Mouse (Mus musculus) kidney, embryonic 15.5 days (tissue): ENCODE measurements around the gene Prkn. TPM values are rescaled to one million over a fixed set of nuclear protein-coding genes. Genes with fewer than 3 reads are reported as not detected.

Experiments
- ATAC-seq: fragments of 200-750 bp; cut with Nextera tagmentation; replicated peaks from 2 replicates; pipeline ENCODE4 v1.8.0; 2017; ENCODE audit warnings: moderate TSS enrichment; ENCODE audit not compliant: low FRiP score
- H3K27ac ChIP-seq: fragments of 300-500 bp; sonication (generic); 2 replicates; pipeline ENCODE4 v1.5.1; 2015; ENCODE audit warnings: mild to moderate bottlenecking, inconsistent platforms
- H3K27me3 ChIP-seq: fragments of 300-500 bp; sonication (generic); 2 replicates; pipeline ENCODE4 v1.6.1; 2015; ENCODE audit warnings: inconsistent platforms
- H3K36me3 ChIP-seq: fragments of 300-500 bp; sonication (generic); 2 replicates; pipeline ENCODE4 v1.6.1; 2015; ENCODE audit warnings: inconsistent platforms
- H3K4me1 ChIP-seq: fragments of 300-500 bp; sonication (generic); 2 replicates; pipeline ENCODE4 v1.6.1; 2015; ENCODE audit warnings: inconsistent platforms
- H3K4me2 ChIP-seq: fragments of 300-500 bp; sonication (generic); 2 replicates; pipeline ENCODE4 v1.6.1; 2015; ENCODE audit warnings: moderate library complexity, mild to moderate bottlenecking, inconsistent platforms
- H3K4me3 ChIP-seq: fragments of 300-500 bp; sonication (generic); replicated peaks from 2 replicates; pipeline ENCODE4 v1.5.1; 2015; ENCODE audit warnings: mild to moderate bottlenecking, inconsistent platforms
- H3K9ac ChIP-seq: fragments of 300-500 bp; sonication (generic); 2 replicates; pipeline ENCODE4 v1.6.1; 2015; ENCODE audit warnings: mild to moderate bottlenecking, inconsistent platforms
- H3K9me3 ChIP-seq: fragments of 300-500 bp; sonication (generic); replicated peaks from 2 replicates; pipeline ENCODE4 v1.6.1; 2016; ENCODE audit warnings: inconsistent platforms
- WGBS: fragments of 180-500 bp; shearing (Covaris S2); methylation state at CpG from one replicate; pipeline ENCODE4 v1.1.7; 2015; ENCODE audit warnings: mixed read lengths; 5-methylcytosine and 5-hydroxymethylcytosine counted together
- polyA plus RNA-seq: library from polyadenylated mRNA; unstranded; fragments of >200 nt; fragmentation: Nextera tagmentation; extraction: Ambion mirVana; gene quantifications from 2 replicates; pipeline ENCODE4 v1.2.1, GENCODE M21; 2015

Gene Prkn
- polyA plus RNA-seq, 1 experiment from 2014 or later: 1.5 TPM

GRCm38 (mm10) chr17:11887591-11888205 is 1047.5 kb downstream of the Prkn start:
- no peaks in the 10 kb centered on the region for H3K36me3 ChIP-seq
- no peak overlapping the region for H3K4me3 ChIP-seq
- H3K9me3 ChIP-seq: no peaks in the 10 kb centered on the region
- no peak overlapping the region for H3K27ac ChIP-seq
- no peak overlapping the region for H3K4me2 ChIP-seq
- H3K27me3 ChIP-seq: no peaks in the 10 kb centered on the region
- 82% methylated on average over 12 of the region's 12 CpGs for WGBS
- H3K4me1 ChIP-seq: no peaks in the 10 kb centered on the region
- no peak for ATAC-seq
- H3K9ac ChIP-seq: no peak overlapping the region

GRCm38 (mm10) chr17:11888806-11889205 is 1048.6 kb downstream of the Prkn start:
- 83% methylated on average over 5 of the region's 5 CpGs for WGBS
- no peaks in the 10 kb centered on the region for H3K27me3 ChIP-seq

DNA sequence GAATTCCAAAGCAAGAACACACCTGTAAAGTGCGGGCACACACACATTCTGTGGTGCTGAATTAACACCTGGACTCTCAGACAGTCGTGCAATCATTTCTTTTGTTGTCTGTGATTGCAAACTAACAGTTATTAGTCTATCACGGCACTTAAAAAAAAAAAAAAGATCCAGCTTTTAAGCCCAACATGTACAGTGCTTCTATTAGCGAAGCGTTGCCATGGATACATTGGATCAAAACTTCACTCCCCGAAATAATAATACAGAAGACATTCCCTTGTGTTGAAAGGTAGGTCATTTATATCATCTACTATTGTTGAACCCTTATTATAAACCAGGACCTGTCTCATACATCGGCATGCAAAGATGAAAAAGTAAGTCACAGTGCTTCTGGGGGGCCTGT is 1060.1 kb downstream of the Prkn start:
- H3K4me1 ChIP-seq: no peaks in the 10 kb centered on the region
- H3K4me3 ChIP-seq: no peak overlapping the region
- no peak overlapping the region for H3K27ac ChIP-seq
- no peak overlapping the region for H3K4me2 ChIP-seq
- no peak for ATAC-seq
- WGBS: 90% methylated on average over 7 of the region's 7 CpGs
- no peaks in the 10 kb centered on the region for H3K9me3 ChIP-seq
- H3K27me3 ChIP-seq: no peaks in the 10 kb centered on the region; the same call in 1 of the 2 replicates
- H3K9ac ChIP-seq: no peak overlapping the region
- no peaks in the 10 kb centered on the region for H3K36me3 ChIP-seq

More at GRCm38 (mm10) chr17:11888806-11889205, 1048.6 kb downstream of the Prkn start:
- Histone ChIP-seq H3K9me3 (no peaks in the 10 kb centered on the region), H3K9ac (no peak overlapping the region), H3K4me1 (no peaks in the 10 kb centered on the region), H3K36me3 (no peaks in the 10 kb centered on the region), H3K27ac (no peak overlapping the region), H3K4me2 (no peak overlapping the region), H3K4me3 (no peak overlapping the region)
- ATAC-seq: no peak

- Histone ChIP-seq H3K27me3 (no peaks in the 10 kb centered on the region; the same call in 1 of the 2 replicates), H3K4me1 (no peaks in the 10 kb centered on the region), H3K9me3 (no peaks in the 10 kb centered on the region), H3K9ac (no peak overlapping the region), H3K27ac (no peak overlapping the region), H3K36me3 (no peaks in the 10 kb centered on the region), H3K4me2 (no peak overlapping the region), H3K4me3 (no peak overlapping the region)
- ATAC-seq: no peak
- WGBS: 74% methylated on average over 3 of the region's 3 CpGs
These were observed 1061.5 kb downstream of the Prkn start for GRCm38 (mm10) chr17:11901731-11902130.

DNA sequence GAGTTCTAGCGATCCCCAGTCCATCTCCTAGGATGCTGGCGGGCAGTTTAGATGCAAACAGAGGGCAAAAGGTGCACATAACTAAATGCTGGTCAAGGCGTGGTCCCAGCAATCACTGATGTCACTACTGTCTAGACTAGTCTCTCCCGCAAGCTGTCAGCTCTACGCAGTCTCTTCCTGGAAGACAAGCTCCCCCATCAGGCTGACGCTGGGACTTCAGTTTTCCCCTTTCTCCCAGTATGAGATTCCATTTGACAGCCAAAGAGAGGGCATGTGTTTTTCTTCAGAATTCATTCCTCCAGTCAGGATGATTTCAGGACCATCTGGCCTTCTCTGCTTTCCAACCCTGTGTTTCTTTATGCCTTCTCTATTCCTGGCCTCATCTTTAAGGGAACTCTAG is 1062.8 kb downstream of the Prkn start:
- ATAC-seq: no peak
- H3K9ac ChIP-seq: no peak overlapping the region
- H3K27me3 ChIP-seq: no peaks in the 10 kb centered on the region; the same call in 1 of the 2 replicates
- H3K4me3 ChIP-seq: no peak overlapping the region
- WGBS: 46% methylated on average over 6 of the region's 6 CpGs
- H3K27ac ChIP-seq: no peak overlapping the region
- no peaks in the 10 kb centered on the region for H3K36me3 ChIP-seq
- no peak overlapping the region for H3K4me2 ChIP-seq
- no peaks in the 10 kb centered on the region for H3K9me3 ChIP-seq
- H3K4me1 ChIP-seq: no peaks in the 10 kb centered on the region

DNA sequence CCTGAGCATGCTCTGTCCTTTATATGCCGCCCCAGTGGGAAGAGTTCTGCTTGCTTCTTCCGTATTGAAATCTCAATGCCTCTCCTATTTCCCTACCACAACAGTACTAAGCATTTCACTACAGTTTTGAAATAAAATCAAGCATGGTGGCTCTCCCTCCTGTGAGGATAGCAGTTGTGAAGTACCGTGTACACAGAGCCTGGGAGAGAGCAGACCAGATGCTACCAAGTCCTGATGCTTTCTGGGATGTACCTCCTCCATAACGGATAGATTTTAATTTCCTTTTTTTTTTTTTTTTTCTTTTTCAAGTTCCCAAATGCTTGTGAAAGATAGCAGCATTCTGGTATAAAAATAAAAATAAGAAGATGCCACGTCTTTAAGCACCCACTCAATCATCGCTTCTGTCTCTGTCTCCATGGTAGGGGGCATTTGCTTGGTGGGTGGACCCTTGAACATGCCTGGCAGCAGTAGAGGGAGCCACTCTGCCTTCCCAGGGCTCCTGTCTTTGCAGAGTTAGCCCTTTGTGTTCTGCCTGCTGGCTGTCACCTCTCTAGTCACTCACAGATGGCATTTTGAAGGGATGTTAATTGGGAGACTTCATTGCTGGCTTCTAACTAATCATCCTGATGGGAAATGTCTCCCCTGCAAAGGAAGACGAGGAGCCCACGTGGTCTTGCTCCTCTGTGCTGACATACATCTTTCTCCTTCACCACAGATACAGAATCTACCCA is 1070.6 kb downstream of the Prkn start:
- no peak overlapping the region for H3K4me3 ChIP-seq
- peaks cover 41% of the 10 kb centered on the region for H3K27me3 ChIP-seq
- WGBS: 69% methylated on average over 8 of the region's 8 CpGs
- H3K9me3 ChIP-seq: no peaks in the 10 kb centered on the region
- H3K36me3 ChIP-seq: no peaks in the 10 kb centered on the region
- peaks cover 13% of the 10 kb centered on the region for H3K4me1 ChIP-seq
- no peak overlapping the region for H3K9ac ChIP-seq
- no peak for ATAC-seq
- no peak overlapping the region for H3K27ac ChIP-seq
- no peak overlapping the region for H3K4me2 ChIP-seq

GRCm38 (mm10) chr17:11912136-11912535 is 1072.0 kb downstream of the Prkn start:
- peaks cover 13% of the 10 kb centered on the region for H3K4me1 ChIP-seq
- peaks cover 42% of the 10 kb centered on the region for H3K27me3 ChIP-seq
- H3K9me3 ChIP-seq: no peaks in the 10 kb centered on the region
- no peaks in the 10 kb centered on the region for H3K36me3 ChIP-seq
- no peak for ATAC-seq
- no peak overlapping the region for H3K4me3 ChIP-seq
- no peak overlapping the region for H3K27ac ChIP-seq
- WGBS: 84% methylated on average over 4 of the region's 4 CpGs
- H3K9ac ChIP-seq: no peak overlapping the region
- no peak overlapping the region for H3K4me2 ChIP-seq

DNA sequence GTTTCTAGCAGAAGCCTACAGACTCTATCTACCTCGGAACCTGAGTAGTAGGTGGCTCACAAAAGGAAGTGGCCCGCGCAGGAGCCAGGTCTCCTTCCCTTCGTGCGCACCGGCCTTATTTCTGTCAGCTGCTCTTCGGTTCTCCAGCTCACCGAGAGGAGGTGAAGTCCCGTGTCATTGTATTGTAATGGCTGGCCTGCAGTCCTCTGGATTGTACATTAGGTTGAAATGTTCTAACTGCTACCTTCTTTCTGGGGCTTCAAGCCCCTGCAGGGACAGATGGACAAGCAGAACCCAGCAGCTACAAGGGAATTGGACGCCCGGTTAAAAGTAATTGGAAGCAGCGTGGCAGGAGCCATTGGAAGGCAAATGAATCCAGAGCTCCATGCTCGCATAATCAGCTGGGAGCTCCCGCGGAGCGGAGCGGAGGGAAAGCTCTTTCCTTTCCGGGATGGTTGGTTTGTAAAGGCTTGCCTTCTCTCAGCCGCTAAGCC is 1072.7 kb downstream of the Prkn start:
- ATAC-seq: no peak
- H3K4me2 ChIP-seq: peak overlapping the region; percentile 62
- peak overlapping the region; percentile 33 for H3K4me3 ChIP-seq
- WGBS: 1% methylated on average over 19 of the region's 19 CpGs
- peaks cover 48% of the 10 kb centered on the region for H3K27me3 ChIP-seq
- H3K36me3 ChIP-seq: no peaks in the 10 kb centered on the region
- H3K4me1 ChIP-seq: peaks cover 13% of the 10 kb centered on the region
- H3K27ac ChIP-seq: no peak overlapping the region
- H3K9ac ChIP-seq: no peak overlapping the region
- no peaks in the 10 kb centered on the region for H3K9me3 ChIP-seq

GRCm38 (mm10) chr17:11913620-11914019 is 1073.4 kb downstream of the Prkn start:
- H3K36me3 ChIP-seq: no peaks in the 10 kb centered on the region
- peak overlapping the region; percentile 33; the same call in 1 of the 2 replicates for H3K4me3 ChIP-seq
- no peaks in the 10 kb centered on the region for H3K9me3 ChIP-seq
- peak overlapping the region; percentile 62 for H3K4me2 ChIP-seq
- H3K9ac ChIP-seq: no peak overlapping the region
- 12% methylated on average over 8 of the region's 8 CpGs for WGBS
- ATAC-seq: no peak
- H3K27ac ChIP-seq: no peak overlapping the region
- H3K4me1 ChIP-seq: peaks cover 13% of the 10 kb centered on the region
- peaks cover 48% of the 10 kb centered on the region for H3K27me3 ChIP-seq

GRCm38 (mm10) chr17:11914451-11914850 is 1074.3 kb downstream of the Prkn start:
- H3K4me1 ChIP-seq: peaks cover 13% of the 10 kb centered on the region
- H3K27me3 ChIP-seq: peaks cover 48% of the 10 kb centered on the region
- no peak overlapping the region for H3K27ac ChIP-seq
- no peaks in the 10 kb centered on the region for H3K9me3 ChIP-seq
- no peaks in the 10 kb centered on the region for H3K36me3 ChIP-seq
- WGBS: 79% methylated on average over 5 of the region's 5 CpGs
- H3K9ac ChIP-seq: no peak overlapping the region
- ATAC-seq: no peak
- H3K4me3 ChIP-seq: no peak overlapping the region
- no peak overlapping the region for H3K4me2 ChIP-seq

GRCm38 (mm10) chr17:11918123-11918801 is 1078.1 kb downstream of the Prkn start:
- H3K27ac ChIP-seq: no peak overlapping the region
- H3K9me3 ChIP-seq: no peaks in the 10 kb centered on the region
- 0 out of 2 replicates have a peak, but pooled peaks have one; percentile 6 for ATAC-seq
- peaks cover 27% of the 10 kb centered on the region for H3K27me3 ChIP-seq
- no peak overlapping the region for H3K4me2 ChIP-seq
- WGBS: 45% methylated on average over 12 of the region's 12 CpGs
- H3K4me3 ChIP-seq: no peak overlapping the region
- H3K36me3 ChIP-seq: no peaks in the 10 kb centered on the region
- H3K9ac ChIP-seq: no peak overlapping the region
- H3K4me1 ChIP-seq: peaks cover 5% of the 10 kb centered on the region; the same call in 1 of the 2 replicates

GRCm38 (mm10) chr17:11919581-11919980 is 1079.4 kb downstream of the Prkn start:
- ATAC-seq: no peak

More at GRCm38 (mm10) chr17:11919581-11919980, 1079.4 kb downstream of the Prkn start:
- no peak overlapping the region for H3K4me3 ChIP-seq
- no peak overlapping the region for H3K9ac ChIP-seq
- WGBS: 79% methylated on average over 6 of the region's 6 CpGs
- H3K36me3 ChIP-seq: no peaks in the 10 kb centered on the region
- no peak overlapping the region for H3K4me2 ChIP-seq
- no peak overlapping the region for H3K27ac ChIP-seq
- peaks cover 15% of the 10 kb centered on the region for H3K27me3 ChIP-seq
- no peaks in the 10 kb centered on the region for H3K4me1 ChIP-seq
- H3K9me3 ChIP-seq: no peaks in the 10 kb centered on the region
